Mouse (Mus musculus) liver, adult 2 months (tissue): ENCODE data around the gene Tbl3. TPM values are rescaled to one million over a fixed set of nuclear protein-coding genes. Genes with fewer than 3 reads are reported as not detected.

Experiments used
- DNase-seq: peaks from one replicate; pipeline ENCODE4 v3.0.0-alpha.2; 2011; ENCODE audit warnings: low read depth, low spot score; ENCODE audit errors: extremely low read depth
- H3K27ac ChIP-seq: fragments of 200-500 bp; replicated peaks from 2 replicates; pipeline ENCODE4 v1.5.1; 2012; ENCODE audit warnings: low read depth, mild to moderate bottlenecking, control low read depth, inconsistent platforms, low read length; ENCODE audit not compliant: insufficient read depth
- H3K27me3 ChIP-seq: fragments of 200-500 bp; 2 replicates; pipeline ENCODE4 v1.6.1; 2012; ENCODE audit warnings: mild to moderate bottlenecking, moderate library complexity, low read length, inconsistent platforms; ENCODE audit not compliant: control insufficient read depth, insufficient read depth
- H3K36me3 ChIP-seq: fragments of 200-500 bp; 2 replicates; pipeline ENCODE4 v1.6.1; 2012; ENCODE audit warnings: low read length, inconsistent platforms; ENCODE audit not compliant: control insufficient read depth, insufficient read depth
- H3K4me1 ChIP-seq: fragments of 200-500 bp; 2 replicates; pipeline ENCODE4 v1.6.1; 2011; ENCODE audit warnings: low read length; ENCODE audit not compliant: control insufficient read depth, insufficient read depth
- H3K4me3 ChIP-seq: fragments of 200-500 bp; 2 replicates; pipeline ENCODE4 v1.5.1; 2011; ENCODE audit warnings: low read depth, mild to moderate bottlenecking, control low read depth, low read length, moderate library complexity; ENCODE audit not compliant: insufficient read depth
- H3K79me2 ChIP-seq: fragments of 200-500 bp; 2 replicates; pipeline ENCODE4 v1.6.1; 2012; ENCODE audit warnings: inconsistent platforms, mild to moderate bottlenecking, low read length, moderate library complexity; ENCODE audit not compliant: control insufficient read depth, insufficient read depth
- H3K9ac ChIP-seq: fragments of 200-500 bp; 2 replicates; pipeline ENCODE4 v1.6.1; 2012; ENCODE audit warnings: low read depth, mild to moderate bottlenecking, control low read depth, inconsistent platforms, low read length
- CTCF ChIP-seq: fragments of 200-500 bp; IDR thresholded peaks from 2 replicates; pipeline ENCODE4 v1.5.1; 2011; ENCODE audit warnings: low read depth, low read length, control low read depth
- POLR2A ChIP-seq: fragments of 200-500 bp; IDR thresholded peaks from 2 replicates; pipeline ENCODE4 v1.6.1; 2011; ENCODE audit warnings: low read length, control low read depth; ENCODE audit not compliant: insufficient read depth; ENCODE audit errors: extremely low read depth
- WGBS: fragments of 180-500 bp; shearing (Covaris S2); methylation state at CpG from one replicate; pipeline ENCODE4 v1.1.7; 2018; 5-methylcytosine and 5-hydroxymethylcytosine counted together
- polyA plus RNA-seq: library from polyadenylated mRNA; depleted of rRNA; stranded (reverse); fragments of >200 nt; gene quantifications from 2 replicates; pipeline ENCODE4 v1.2.3, GENCODE M21; 2012
- total RNA-seq: library from RNA; depleted of rRNA; stranded (reverse); fragments of >200 nt; gene quantifications from 2 replicates; pipeline ENCODE4 v1.2.3, GENCODE M21; 2014

The Tbl3 gene
- total and polyA plus RNA-seq, 2 experiments: 14.2 to 37.9 TPM

GRCm38 (mm10) chr17:24732233-24732935, 24.9 kb upstream of the Tbl3 start:
- H3K36me3 ChIP-seq: no peaks in the 10 kb centered on the region
- H3K4me1 ChIP-seq: peaks cover 5% of the 10 kb centered on the region; the same call in 1 of the 2 replicates
- H3K27me3 ChIP-seq: no peaks in the 10 kb centered on the region
- no peak for DNase-seq
- no peaks in the 10 kb centered on the region; the same call in 1 of the 2 replicates for H3K79me2 ChIP-seq
- H3K9ac ChIP-seq: no peak overlapping the region
- TF ChIP-seq CTCF: no peak
- no peak for TF ChIP-seq POLR2A
- no peak overlapping the region for H3K27ac ChIP-seq
- H3K4me3 ChIP-seq: no peak overlapping the region
- WGBS: 90% methylated on average over 12 of the region's 12 CpGs

GRCm38 (mm10) chr17:24730787-24731186, 23.3 kb upstream of the Tbl3 start:
- no peak overlapping the region for H3K4me3 ChIP-seq
- 91% methylated on average over 14 of the region's 14 CpGs for WGBS
- H3K36me3 ChIP-seq: no peaks in the 10 kb centered on the region
- H3K27ac ChIP-seq: no peak overlapping the region
- no peak for DNase-seq
- H3K9ac ChIP-seq: no peak overlapping the region
- H3K27me3 ChIP-seq: no peaks in the 10 kb centered on the region
- peaks cover 3% of the 10 kb centered on the region; the same call in 1 of the 2 replicates for H3K4me1 ChIP-seq
- H3K79me2 ChIP-seq: no peaks in the 10 kb centered on the region
- TF ChIP-seq CTCF: no peak
- no peak for TF ChIP-seq POLR2A

- Histone ChIP-seq H3K27ac (no peak overlapping the region), H3K36me3 (no peaks in the 10 kb centered on the region)
Observed at GRCm38 (mm10) chr17:24729067-24729466, 21.6 kb upstream of the Tbl3 start.

GRCm38 (mm10) chr17:24728184-24728583, 20.7 kb upstream of the Tbl3 start:
- Histone ChIP-seq H3K27me3 (no peaks in the 10 kb centered on the region), H3K36me3 (no peaks in the 10 kb centered on the region), H3K27ac (no peak overlapping the region), H3K79me2 (peaks cover 4% of the 10 kb centered on the region; the same call in 1 of the 2 replicates), H3K4me1 (peaks cover 4% of the 10 kb centered on the region), H3K4me3 (no peak overlapping the region), H3K9ac (no peak overlapping the region)
- no peak for TF ChIP-seq POLR2A
- TF ChIP-seq CTCF: no peak
- DNase-seq: no peak
- 74% methylated on average over 17 of the region's 17 CpGs for WGBS

More at GRCm38 (mm10) chr17:24729067-24729466, 21.6 kb upstream of the Tbl3 start:
- Histone ChIP-seq H3K9ac (no peak overlapping the region), H3K79me2 (peaks cover 1% of the 10 kb centered on the region; the same call in 1 of the 2 replicates), H3K4me1 (peaks cover 2% of the 10 kb centered on the region; the same call in 1 of the 2 replicates), H3K27me3 (no peaks in the 10 kb centered on the region), H3K4me3 (no peak overlapping the region)
- DNase-seq: no peak
- 84% methylated on average over 6 of the region's 6 CpGs for WGBS
- TF ChIP-seq POLR2A: no peak
- TF ChIP-seq CTCF: no peak

GRCm38 (mm10) chr17:24727618-24728017, 20.2 kb upstream of the Tbl3 start, which contains the start of gene Rpl3l:
Rpl3l (plus strand) TSS chr17:24727820.
- TF ChIP-seq CTCF (no peak), POLR2A (no peak)
- no peak within 1 kb of the TSS for H3K27ac ChIP-seq
- H3K79me2 ChIP-seq: peaks cover 4% of the 10 kb centered on the region; the same call in 1 of the 2 replicates
- no peaks in the 10 kb centered on the region for H3K36me3 ChIP-seq
- no peaks in the 10 kb centered on the region for H3K27me3 ChIP-seq
- 90% methylated on average over 2 of the region's 2 CpGs for WGBS
- no peak within 1 kb of the TSS for H3K9ac ChIP-seq
- H3K4me1 ChIP-seq: peaks cover 9% of the 10 kb centered on the region
- DNase-seq: no peak
- no peak within 1 kb of the TSS for H3K4me3 ChIP-seq
